Mouse (Mus musculus) neural tube, embryonic 13.5 days (tissue): Measurements from ENCODE around the gene Arpp21. TPM values are rescaled to one million over a fixed set of nuclear protein-coding genes. Genes with fewer than 3 reads are reported as not detected.

Experiments used
- ATAC-seq: fragments of 200-750 bp; cut with Nextera tagmentation; 2 replicates; pipeline ENCODE4 v1.8.0; 2017; ENCODE audit warnings: low read depth, mild to moderate bottlenecking, moderate TSS enrichment, moderate library complexity
- H3K27ac ChIP-seq: fragments of 300-500 bp; sonication (generic); replicated peaks from 2 replicates; pipeline ENCODE4 v1.5.1; 2015; ENCODE audit warnings: moderate library complexity, mild to moderate bottlenecking, inconsistent platforms
- H3K27me3 ChIP-seq: fragments of 300-500 bp; sonication (generic); 2 replicates; pipeline ENCODE4 v1.6.1; 2015; ENCODE audit warnings: mild to moderate bottlenecking, inconsistent platforms
- H3K36me3 ChIP-seq: fragments of 300-500 bp; sonication (generic); 2 replicates; pipeline ENCODE4 v1.6.1; 2015; ENCODE audit warnings: mild to moderate bottlenecking, inconsistent platforms
- H3K4me1 ChIP-seq: fragments of 300-500 bp; sonication (generic); replicated peaks from 2 replicates; pipeline ENCODE4 v1.6.1; 2015; ENCODE audit warnings: inconsistent platforms
- H3K4me2 ChIP-seq: fragments of 300-500 bp; sonication (generic); 2 replicates; pipeline ENCODE4 v1.6.1; 2015; ENCODE audit warnings: inconsistent platforms, mild to moderate bottlenecking, moderate library complexity
- H3K4me3 ChIP-seq: fragments of 300-500 bp; sonication (generic); 2 replicates; pipeline ENCODE4 v1.5.1; 2015; ENCODE audit warnings: mild to moderate bottlenecking, inconsistent platforms
- H3K9ac ChIP-seq: fragments of 300-500 bp; sonication (generic); 2 replicates; pipeline ENCODE4 v1.6.1; 2015; ENCODE audit warnings: moderate library complexity, mild to moderate bottlenecking, inconsistent platforms
- H3K9me3 ChIP-seq: fragments of 300-500 bp; sonication (generic); 2 replicates; pipeline ENCODE4 v1.6.1; 2016; ENCODE audit warnings: inconsistent platforms
- WGBS: fragments of 180-500 bp; shearing (Covaris S2); methylation state at CpG from one replicate; pipeline ENCODE4 v1.1.7; 2015; 5-methylcytosine and 5-hydroxymethylcytosine counted together
- polyA plus RNA-seq: library from polyadenylated mRNA; unstranded; fragments of >200 nt; fragmentation: Nextera tagmentation; extraction: Ambion mirVana; gene quantifications from 2 replicates; pipeline ENCODE4 v1.2.1, GENCODE M21; 2015

Gene Arpp21
- polyA plus RNA-seq, 1 experiment from 2014 or later, result 27.1 TPM

- Histone ChIP-seq H3K9me3 (no peaks in the 10 kb centered on the region), H3K27me3 (peaks cover 10% of the 10 kb centered on the region), H3K36me3 (no peaks in the 10 kb centered on the region), H3K4me3 (no peak overlapping the region), H3K9ac (no peak overlapping the region), H3K27ac (no peak overlapping the region), H3K4me2 (no peak overlapping the region), H3K4me1 (peaks cover 7% of the 10 kb centered on the region; the same call in 1 of the 2 replicates)
- ATAC-seq, result no peak
- 77% methylated on average over 3 of the region's 3 CpGs for WGBS
Observed at GRCm38 (mm10) chr9:112228470-112228869, 7.3 kb downstream of the Arpp21 start.

- WGBS, result 67% methylated on average over 13 of the region's 13 CpGs
- H3K36me3 ChIP-seq, result no peaks in the 10 kb centered on the region
- H3K4me2 ChIP-seq, result no peak overlapping the region
Observed at GRCm38 (mm10) chr9:112227174-112227573, 8.6 kb downstream of the Arpp21 start.

GRCm38 (mm10) chr9:112226511-112226910 is 9.2 kb downstream of the Arpp21 start:
- H3K4me2 ChIP-seq, result no peak overlapping the region
- H3K27ac ChIP-seq, result no peak overlapping the region
- 72% methylated on average over 1 of the region's 1 CpGs for WGBS
- H3K4me1 ChIP-seq, result peaks cover 3% of the 10 kb centered on the region; the same call in 1 of the 2 replicates
- no peaks in the 10 kb centered on the region for H3K9me3 ChIP-seq
- no peak overlapping the region for H3K4me3 ChIP-seq
- no peak for ATAC-seq
- H3K27me3 ChIP-seq, result no peaks in the 10 kb centered on the region
- no peak overlapping the region for H3K9ac ChIP-seq
- H3K36me3 ChIP-seq, result no peaks in the 10 kb centered on the region

More at GRCm38 (mm10) chr9:112227174-112227573, 8.6 kb downstream of the Arpp21 start:
- no peak for ATAC-seq
- peaks cover 7% of the 10 kb centered on the region; the same call in 1 of the 2 replicates for H3K4me1 ChIP-seq
- no peaks in the 10 kb centered on the region for H3K9me3 ChIP-seq
- no peak overlapping the region for H3K27ac ChIP-seq
- H3K4me3 ChIP-seq, result no peak overlapping the region
- 0 out of 2 replicates have a peak, but pooled peaks cover 2% of the 10 kb centered on the region for H3K27me3 ChIP-seq
- no peak overlapping the region for H3K9ac ChIP-seq

- no peak overlapping the region for H3K4me2 ChIP-seq
- H3K27me3 ChIP-seq, result no peaks in the 10 kb centered on the region
- 76% methylated on average over 2 of the region's 2 CpGs for WGBS
- no peaks in the 10 kb centered on the region for H3K4me1 ChIP-seq
- no peak for ATAC-seq
- no peaks in the 10 kb centered on the region for H3K36me3 ChIP-seq
- no peaks in the 10 kb centered on the region for H3K9me3 ChIP-seq
- no peak overlapping the region for H3K4me3 ChIP-seq
- no peak overlapping the region for H3K9ac ChIP-seq
- H3K27ac ChIP-seq, result no peak overlapping the region
Observed at GRCm38 (mm10) chr9:112225046-112225445, 10.7 kb downstream of the Arpp21 start.

GRCm38 (mm10) chr9:112219372-112219771 is 16.4 kb downstream of the Arpp21 start:
- Histone ChIP-seq H3K9me3 (no peaks in the 10 kb centered on the region), H3K4me1 (peaks cover 11% of the 10 kb centered on the region), H3K9ac (no peak overlapping the region), H3K36me3 (0 out of 2 replicates have a peak, but pooled peaks cover 4% of the 10 kb centered on the region), H3K27ac (no peak overlapping the region), H3K4me2 (no peak overlapping the region), H3K4me3 (no peak overlapping the region), H3K27me3 (no peaks in the 10 kb centered on the region)
- 89% methylated on average over 8 of the region's 8 CpGs for WGBS
- ATAC-seq, result no peak

GRCm38 (mm10) chr9:112218237-112218636 is 17.5 kb downstream of the Arpp21 start:
- WGBS, result 53% methylated on average over 3 of the region's 3 CpGs

GRCm38 (mm10) chr9:112217161-112217560 is 18.6 kb downstream of the Arpp21 start:
- H3K4me3 ChIP-seq, result no peak overlapping the region
- no peaks in the 10 kb centered on the region for H3K27me3 ChIP-seq
- no peak overlapping the region for H3K9ac ChIP-seq
- no peaks in the 10 kb centered on the region for H3K9me3 ChIP-seq
- H3K36me3 ChIP-seq, result 0 out of 2 replicates have a peak, but pooled peaks cover 4% of the 10 kb centered on the region
- no peak overlapping the region for H3K27ac ChIP-seq
- no peak for ATAC-seq
- 86% methylated on average over 4 of the region's 4 CpGs for WGBS
- H3K4me2 ChIP-seq, result no peak overlapping the region
- H3K4me1 ChIP-seq, result peaks cover 11% of the 10 kb centered on the region

More at GRCm38 (mm10) chr9:112218237-112218636, 17.5 kb downstream of the Arpp21 start:
- Histone ChIP-seq H3K36me3 (0 out of 2 replicates have a peak, but pooled peaks cover 4% of the 10 kb centered on the region), H3K27me3 (no peaks in the 10 kb centered on the region), H3K4me2 (no peak overlapping the region), H3K9ac (no peak overlapping the region), H3K27ac (no peak overlapping the region), H3K4me1 (peaks cover 11% of the 10 kb centered on the region), H3K4me3 (no peak overlapping the region), H3K9me3 (no peaks in the 10 kb centered on the region)
- ATAC-seq, result no peak

GRCm38 (mm10) chr9:112215030-112215806 is 20.5 kb downstream of the Arpp21 start:
- 0 out of 2 replicates have a peak, but pooled peaks cover 4% of the 10 kb centered on the region for H3K36me3 ChIP-seq
- no peak for ATAC-seq
- peaks cover 11% of the 10 kb centered on the region for H3K4me1 ChIP-seq
- WGBS, result 56% methylated on average over 10 of the region's 10 CpGs
- no peak overlapping the region for H3K4me2 ChIP-seq
- no peaks in the 10 kb centered on the region for H3K9me3 ChIP-seq
- H3K4me3 ChIP-seq, result no peak overlapping the region
- no peak overlapping the region for H3K9ac ChIP-seq
- no peaks in the 10 kb centered on the region for H3K27me3 ChIP-seq
- H3K27ac ChIP-seq, result 0 out of 2 replicates have a peak overlapping the region, but pooled peaks have one; percentile 2

GRCm38 (mm10) chr9:112213411-112214255 is 22.1 kb downstream of the Arpp21 start:
- Histone ChIP-seq H3K4me1 (peaks cover 11% of the 10 kb centered on the region), H3K9me3 (no peaks in the 10 kb centered on the region), H3K27ac (no peak overlapping the region), H3K9ac (no peak overlapping the region), H3K4me3 (no peak overlapping the region), H3K4me2 (no peak overlapping the region), H3K27me3 (no peaks in the 10 kb centered on the region), H3K36me3 (no peaks in the 10 kb centered on the region)
- WGBS, result 49% methylated on average over 10 of the region's 10 CpGs
- no peak for ATAC-seq

GRCm38 (mm10) chr9:112209803-112210202 is 25.9 kb downstream of the Arpp21 start:
- no peak for ATAC-seq
- WGBS, result 50% methylated on average over 3 of the region's 3 CpGs
- no peak overlapping the region for H3K4me3 ChIP-seq
- H3K9me3 ChIP-seq, result no peaks in the 10 kb centered on the region
- no peak overlapping the region for H3K9ac ChIP-seq
- no peaks in the 10 kb centered on the region for H3K36me3 ChIP-seq
- peaks cover 6% of the 10 kb centered on the region; the same call in 1 of the 2 replicates for H3K4me1 ChIP-seq
- no peak overlapping the region for H3K4me2 ChIP-seq
- no peak overlapping the region for H3K27ac ChIP-seq
- no peaks in the 10 kb centered on the region for H3K27me3 ChIP-seq

GRCm38 (mm10) chr9:112207767-112208166 is 28.0 kb downstream of the Arpp21 start:
- Histone ChIP-seq H3K27me3 (no peaks in the 10 kb centered on the region), H3K4me2 (no peak overlapping the region), H3K36me3 (no peaks in the 10 kb centered on the region), H3K9ac (no peak overlapping the region), H3K4me1 (peaks cover 6% of the 10 kb centered on the region; the same call in 1 of the 2 replicates), H3K4me3 (no peak overlapping the region), H3K27ac (peak overlapping the region; percentile 69), H3K9me3 (no peaks in the 10 kb centered on the region)
- 7% methylated on average over 4 of the region's 4 CpGs for WGBS
- peak; percentile 95 for ATAC-seq

- Histone ChIP-seq H3K9me3 (no peaks in the 10 kb centered on the region), H3K9ac (no peak overlapping the region), H3K27ac (no peak overlapping the region), H3K27me3 (no peaks in the 10 kb centered on the region), H3K4me2 (no peak overlapping the region), H3K4me1 (no peaks in the 10 kb centered on the region), H3K4me3 (no peak overlapping the region), H3K36me3 (no peaks in the 10 kb centered on the region)
- no peak for ATAC-seq
- 89% methylated on average over 6 of the region's 6 CpGs for WGBS
Observed at GRCm38 (mm10) chr9:112198296-112198695, 37.4 kb downstream of the Arpp21 start.
